Mouse (Mus musculus) thymus, adult 2 months (tissue): ENCODE results near the gene Fxyd6. TPM values are rescaled to one million over a fixed set of nuclear protein-coding genes. Genes with fewer than 3 reads are reported as not detected.

Experiments
- DNase-seq: peaks from one replicate; pipeline ENCODE4 v3.0.0; 2021
- H3K27ac ChIP-seq: fragments of 200-500 bp; 2 replicates; pipeline ENCODE4 v1.5.1; 2012; ENCODE audit warnings: low read length, control low read depth; ENCODE audit not compliant: control insufficient read depth, insufficient read depth
- H3K27me3 ChIP-seq: fragments of 200-500 bp; 2 replicates; pipeline ENCODE4 v1.6.1; 2012; ENCODE audit warnings: mild to moderate bottlenecking, low read length, moderate library complexity, mixed read lengths; ENCODE audit not compliant: control insufficient read depth, insufficient read depth
- H3K36me3 ChIP-seq: fragments of 200-500 bp; 2 replicates; pipeline ENCODE4 v1.6.1; 2012; ENCODE audit warnings: mild to moderate bottlenecking, low read length, moderate library complexity; ENCODE audit not compliant: control insufficient read depth, insufficient read depth
- H3K4me1 ChIP-seq: fragments of 200-500 bp; replicated peaks from 2 replicates; pipeline ENCODE4 v1.6.1; 2012; ENCODE audit warnings: low read length; ENCODE audit not compliant: control insufficient read depth, insufficient read depth
- H3K4me3 ChIP-seq: fragments of 200-500 bp; 2 replicates; pipeline ENCODE4 v1.5.1; 2012; ENCODE audit warnings: mild to moderate bottlenecking, low read length, control low read depth, moderate library complexity; ENCODE audit not compliant: control insufficient read depth, insufficient read depth
- CTCF ChIP-seq: fragments of 200-500 bp; IDR thresholded peaks from 2 replicates; pipeline ENCODE4 v1.5.1; 2012; ENCODE audit warnings: mild to moderate bottlenecking, control low read depth, low read length, moderate library complexity, borderline replicate concordance; ENCODE audit not compliant: control insufficient read depth, poor library complexity, insufficient read depth; ENCODE audit errors: extremely low read depth
- POLR2A ChIP-seq: fragments of 200-500 bp; IDR thresholded peaks from 2 replicates; pipeline ENCODE4 v1.6.1; 2012; ENCODE audit warnings: mild to moderate bottlenecking, low read length, control low read depth, moderate library complexity; ENCODE audit not compliant: control insufficient read depth, poor library complexity, insufficient read depth; ENCODE audit errors: extremely low read depth
- WGBS: fragments of 180-500 bp; shearing (Covaris S2); methylation state at CpG from one replicate; pipeline ENCODE4 v1.1.7; 2018; 5-methylcytosine and 5-hydroxymethylcytosine counted together
- polyA plus RNA-seq: library from polyadenylated mRNA; depleted of rRNA; stranded (reverse); fragments of >200 nt; gene quantifications from 2 replicates; pipeline ENCODE4 v1.2.3, GENCODE M21; 2012

The Fxyd6 gene
- polyA plus RNA-seq, 1 experiment = 8.9 TPM

GRCm38 (mm10) chr9:45395796-45396195, 25.8 kb downstream of the Fxyd6 start:
- WGBS = 82% methylated on average over 3 of the region's 3 CpGs
- DNase-seq = no peak
- H3K27ac ChIP-seq = no peak overlapping the region
- H3K36me3 ChIP-seq = no peaks in the 10 kb centered on the region
- TF ChIP-seq CTCF (no peak), POLR2A (no peak)
- no peaks in the 10 kb centered on the region for H3K4me1 ChIP-seq
- no peaks in the 10 kb centered on the region for H3K27me3 ChIP-seq
- no peak overlapping the region for H3K4me3 ChIP-seq

DNA sequence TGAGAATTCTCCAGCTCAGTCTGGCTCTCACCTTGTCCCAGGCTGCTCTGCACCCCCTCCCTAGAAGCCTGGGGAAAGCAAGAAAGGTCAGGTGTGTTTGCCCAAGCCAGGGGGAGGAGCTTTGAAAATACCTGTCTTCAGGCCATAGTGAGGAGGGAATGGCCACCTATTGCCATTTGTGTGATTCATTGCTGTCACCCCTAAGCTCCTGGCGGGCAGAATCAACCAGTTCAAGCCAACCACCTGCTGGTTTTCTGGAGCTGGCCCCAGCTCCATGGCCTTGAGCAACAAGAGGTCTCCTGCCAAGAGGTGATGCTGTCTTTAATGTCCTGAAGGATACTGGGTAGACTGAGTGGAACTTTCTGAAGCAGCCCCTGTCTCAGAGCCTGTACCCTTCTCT, 28.4 kb downstream of the Fxyd6 start:
- H3K4me3 ChIP-seq = no peak overlapping the region
- H3K4me1 ChIP-seq = no peaks in the 10 kb centered on the region
- WGBS = 73% methylated on average over 1 of the region's 1 CpGs
- H3K27ac ChIP-seq = no peak overlapping the region
- DNase-seq = no peak
- TF ChIP-seq POLR2A = no peak
- no peak for TF ChIP-seq CTCF
- no peaks in the 10 kb centered on the region for H3K36me3 ChIP-seq
- H3K27me3 ChIP-seq = no peaks in the 10 kb centered on the region

DNA sequence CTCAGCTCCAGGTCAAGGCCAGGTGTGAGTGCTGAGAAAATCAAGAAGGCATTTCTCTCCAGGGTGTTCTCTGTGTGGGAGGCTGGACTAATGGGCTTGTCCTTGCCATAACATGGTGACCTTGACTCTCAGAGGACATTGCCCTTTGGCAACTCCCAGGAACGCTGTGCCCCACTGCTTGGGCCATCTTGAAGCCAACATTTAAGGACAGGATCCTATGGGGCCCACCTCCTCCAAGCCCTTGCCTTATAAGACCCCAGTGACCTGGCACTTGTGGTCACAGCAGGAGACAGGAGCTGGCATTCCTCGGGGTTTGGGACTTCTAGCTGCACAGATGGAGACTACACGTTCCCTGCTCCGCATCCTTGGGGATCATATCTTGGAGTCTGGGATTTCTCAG, 29.4 kb downstream of the Fxyd6 start, which contains the start of gene Fxyd2:
Gene Fxyd2 (plus strand): TSS at position 236 of the 400 bp plus-strand sequence.
- TF ChIP-seq POLR2A (no peak), CTCF (no peak)
- WGBS = 84% methylated on average over 4 of the region's 4 CpGs
- no peaks in the 10 kb centered on the region for H3K4me1 ChIP-seq
- H3K27ac ChIP-seq = no peak within 1 kb of the TSS
- H3K4me3 ChIP-seq = no peak within 1 kb of the TSS
- no peak for DNase-seq
- no peaks in the 10 kb centered on the region for H3K27me3 ChIP-seq
- no peaks in the 10 kb centered on the region for H3K36me3 ChIP-seq

GRCm38 (mm10) chr9:45401851-45402250, 31.9 kb downstream of the Fxyd6 start:
- no peak overlapping the region for H3K4me3 ChIP-seq
- no peak overlapping the region for H3K27ac ChIP-seq
- no peaks in the 10 kb centered on the region for H3K4me1 ChIP-seq
- no peak for TF ChIP-seq CTCF
- H3K36me3 ChIP-seq = no peaks in the 10 kb centered on the region
- H3K27me3 ChIP-seq = no peaks in the 10 kb centered on the region
- 72% methylated on average over 4 of the region's 4 CpGs for WGBS
- no peak for DNase-seq

DNA sequence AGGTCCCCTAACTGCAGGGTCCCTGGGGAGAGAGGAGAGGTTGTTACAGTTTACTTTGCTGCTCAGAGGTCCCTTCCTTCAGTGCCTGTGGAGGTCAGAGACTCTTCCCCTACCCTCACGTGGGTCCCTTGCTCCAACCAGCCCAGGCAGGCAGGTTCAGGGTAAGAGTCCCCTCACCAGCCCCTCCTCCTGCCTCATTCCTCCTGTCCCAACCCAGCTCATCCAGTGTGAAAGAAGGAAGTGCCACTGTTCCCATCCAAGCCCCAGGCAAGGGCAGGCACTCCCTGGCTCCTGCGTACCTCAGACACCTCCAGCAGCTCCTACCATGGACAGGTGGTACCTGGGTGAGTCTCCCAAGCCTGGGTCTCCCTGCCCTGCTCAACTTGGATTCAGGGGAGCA, 33.0 kb downstream of the Fxyd6 start:
- no peak for DNase-seq
- H3K27ac ChIP-seq = no peak overlapping the region
- no peaks in the 10 kb centered on the region for H3K27me3 ChIP-seq
- 54% methylated on average over 2 of the region's 2 CpGs for WGBS
- H3K4me3 ChIP-seq = no peak overlapping the region
- H3K4me1 ChIP-seq = no peaks in the 10 kb centered on the region
- H3K36me3 ChIP-seq = no peaks in the 10 kb centered on the region
- TF ChIP-seq POLR2A (no peak), CTCF (no peak)

- H3K27me3 ChIP-seq = no peaks in the 10 kb centered on the region
- DNase-seq = no peak
- no peaks in the 10 kb centered on the region for H3K4me1 ChIP-seq
- no peaks in the 10 kb centered on the region for H3K36me3 ChIP-seq
- no peak overlapping the region for H3K27ac ChIP-seq
- no peak overlapping the region for H3K4me3 ChIP-seq
- WGBS = 49% methylated on average over 5 of the region's 5 CpGs
- TF ChIP-seq CTCF (no peak), POLR2A (no peak)
Measured at GRCm38 (mm10) chr9:45405694-45406093, 35.7 kb downstream of the Fxyd6 start.

DNA sequence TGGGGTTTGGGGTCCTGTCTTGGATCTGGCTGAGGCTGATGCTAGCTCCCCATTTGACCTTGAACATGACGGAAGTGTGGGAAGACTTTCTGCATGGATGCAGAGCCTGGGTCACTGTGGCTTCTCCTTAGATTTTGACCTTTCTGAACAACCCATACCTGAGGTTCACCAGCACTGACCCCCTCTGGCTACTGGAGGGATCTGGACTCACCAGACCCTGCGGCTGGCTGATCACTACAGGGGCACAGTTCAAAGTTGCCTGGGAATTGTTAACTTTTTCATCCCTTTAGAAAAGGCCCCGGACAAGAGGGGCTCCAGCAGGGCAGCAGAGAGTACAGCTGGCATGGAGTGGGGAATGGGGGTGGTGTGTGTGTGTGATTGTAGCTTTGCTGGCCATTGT, 36.8 kb downstream of the Fxyd6 start:
- Histone ChIP-seq H3K36me3 (no peaks in the 10 kb centered on the region), H3K4me3 (no peak overlapping the region), H3K27me3 (no peaks in the 10 kb centered on the region), H3K4me1 (no peaks in the 10 kb centered on the region), H3K27ac (no peak overlapping the region)
- TF ChIP-seq CTCF (no peak), POLR2A (no peak)
- 97% methylated on average over 3 of the region's 3 CpGs for WGBS
- no peak for DNase-seq
